Mouse (Mus musculus) megakaryocyte progenitor cell, adult 5-6 weeks (primary cell): ENCODE data around the gene Zfp219. TPM values are rescaled to one million over a fixed set of nuclear protein-coding genes. Genes with fewer than 3 reads are reported as not detected.
"Not testable (repeated sequence)": the region's sequence is repeated elsewhere in the genome, so short reads cannot be mapped to it uniquely, and the experiment has no call there.

ENCODE experiments used
- ATAC-seq: replicated peaks from 2 replicates; pipeline ENCODE4 v1.8.0; 2016; ENCODE audit warnings: mild to moderate bottlenecking, moderate TSS enrichment, inconsistent platforms; ENCODE audit not compliant: poor library complexity
- total RNA-seq, 2 experiments: library from RNA; stranded (forward) in 1 of 2; stranded (reverse) in 1 of 2; fragments of 157-497, 149-512 nt in 1 of 2; fragments of 200-1000 nt in 1 of 2; gene quantifications; 2 replicates each; pipeline versions ENCODE4 v1.2.3 to v1.2.4; 2015 to 2017

Gene Zfp219
- 6.5 and 8.5 TPM in 2 replicates for total RNA-seq (2015)
- 8.2 and 15.1 TPM in 2 replicates for total RNA-seq (2017)

DNA sequence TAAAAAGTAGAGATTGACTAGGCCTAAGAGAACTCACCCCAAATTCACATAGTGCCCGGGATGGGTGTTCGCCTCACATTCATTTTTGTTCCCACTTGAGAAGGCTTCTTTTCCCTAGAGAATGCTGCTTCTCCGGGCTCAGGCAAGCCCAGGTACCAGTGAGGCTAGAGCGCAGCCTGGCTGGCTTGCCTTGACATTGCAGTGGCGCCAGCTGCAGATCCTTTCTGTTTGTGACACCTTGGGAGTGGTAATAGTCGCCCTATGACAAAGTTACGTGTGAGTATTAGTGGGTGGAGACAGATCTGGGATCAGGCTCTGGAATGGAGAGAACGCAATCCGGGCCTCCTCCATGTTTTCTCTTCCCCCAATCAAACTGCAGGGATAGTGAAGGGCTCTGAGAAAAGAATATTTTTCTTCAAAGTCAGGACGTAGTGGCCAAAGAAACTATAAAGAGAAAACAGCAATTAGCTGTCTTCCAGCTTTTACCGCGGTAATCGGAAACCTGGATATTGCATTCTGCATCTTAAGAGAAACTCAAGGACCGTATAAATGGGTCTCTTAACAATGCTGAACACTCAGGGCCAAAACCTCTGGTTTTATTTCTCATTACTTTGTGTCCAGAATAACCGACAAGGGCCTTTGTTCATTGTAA is at the start of gene Zfp219:
Zfp219 (minus strand) TSS at position 248 of the 652 bp plus-strand sequence.
- ATAC-seq: peak; percentile 33

DNA sequence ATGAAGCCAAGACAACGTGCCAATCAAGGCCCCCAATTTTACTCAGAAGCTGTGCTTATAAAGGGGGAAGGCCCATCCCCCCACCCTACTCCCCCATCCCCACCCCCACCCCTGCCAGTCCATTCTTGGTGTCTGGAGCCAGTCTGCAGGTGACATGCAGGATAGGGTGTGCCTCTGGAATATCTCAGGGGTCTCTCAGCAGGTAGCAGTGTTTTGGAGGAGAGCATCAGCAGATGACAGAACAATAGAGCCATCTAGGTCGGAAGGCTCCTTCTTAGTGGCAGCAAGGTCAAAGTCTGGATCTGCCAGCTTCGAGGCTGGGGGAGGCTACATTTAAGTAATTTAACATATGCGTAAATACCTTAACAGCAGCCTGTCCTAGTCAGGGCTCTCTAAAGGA is 45.6 kb upstream of the Zfp219 start:
- no peak for ATAC-seq

DNA sequence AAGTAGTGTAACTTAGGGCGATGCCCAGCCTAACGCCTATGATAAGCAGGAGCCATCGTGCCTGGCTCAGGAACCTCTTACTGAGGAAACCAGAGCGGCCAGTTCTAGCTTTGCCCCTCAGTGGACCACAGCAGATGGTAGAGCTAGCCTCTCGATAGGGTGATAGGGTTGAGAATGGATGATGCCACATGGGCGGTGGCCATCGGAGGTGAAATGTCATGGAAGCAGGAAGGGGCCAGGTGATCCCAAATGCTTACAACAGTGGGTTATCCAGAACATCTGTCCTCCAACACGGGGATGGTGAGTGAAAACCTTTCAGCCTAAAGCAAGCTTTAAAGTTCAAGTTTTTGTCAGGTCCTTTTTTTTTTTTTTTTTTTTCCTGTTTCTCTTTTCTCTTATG is 41.3 kb upstream of the Zfp219 start:
- ATAC-seq: no peak

DNA sequence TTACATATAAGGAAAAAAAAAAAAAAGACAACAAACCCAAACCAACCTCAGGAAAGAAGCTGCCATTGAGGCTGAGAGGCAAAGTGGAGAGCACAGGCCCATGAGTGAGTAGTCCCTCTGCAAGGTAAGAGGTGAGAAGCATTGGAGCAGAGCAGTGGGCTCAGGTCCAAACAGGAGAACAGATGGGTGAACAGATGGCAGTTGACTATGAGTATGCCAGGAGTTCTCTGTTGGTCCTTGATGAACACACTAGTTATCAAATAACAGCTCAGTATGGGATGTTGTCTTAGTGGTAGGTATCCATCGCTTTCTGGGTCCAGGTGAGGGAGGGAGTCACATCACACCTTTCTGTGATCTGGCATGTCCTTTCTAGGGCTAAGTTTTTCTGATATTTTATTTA is 40.3 kb upstream of the Zfp219 start:
- ATAC-seq: no peak

DNA sequence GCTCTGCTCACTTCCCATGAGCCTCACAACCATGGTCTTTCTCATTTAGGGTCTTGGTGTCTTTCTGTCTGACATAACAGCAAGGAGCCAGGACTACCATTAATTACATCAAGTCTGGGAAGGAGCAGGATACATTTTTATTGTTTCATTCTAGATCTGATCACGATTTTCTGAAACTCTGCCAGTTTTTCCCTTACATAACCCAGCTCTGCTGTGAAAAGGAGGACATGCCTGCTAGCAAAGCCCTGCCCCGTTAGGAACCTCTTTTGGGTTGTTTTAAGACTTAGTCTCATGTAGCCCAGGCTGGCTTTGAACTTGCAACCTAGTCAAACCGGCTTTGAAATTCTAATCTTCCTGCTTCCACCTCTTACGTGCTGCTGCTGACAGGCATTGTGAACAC is 39.4 kb upstream of the Zfp219 start:
- ATAC-seq: no peak

DNA sequence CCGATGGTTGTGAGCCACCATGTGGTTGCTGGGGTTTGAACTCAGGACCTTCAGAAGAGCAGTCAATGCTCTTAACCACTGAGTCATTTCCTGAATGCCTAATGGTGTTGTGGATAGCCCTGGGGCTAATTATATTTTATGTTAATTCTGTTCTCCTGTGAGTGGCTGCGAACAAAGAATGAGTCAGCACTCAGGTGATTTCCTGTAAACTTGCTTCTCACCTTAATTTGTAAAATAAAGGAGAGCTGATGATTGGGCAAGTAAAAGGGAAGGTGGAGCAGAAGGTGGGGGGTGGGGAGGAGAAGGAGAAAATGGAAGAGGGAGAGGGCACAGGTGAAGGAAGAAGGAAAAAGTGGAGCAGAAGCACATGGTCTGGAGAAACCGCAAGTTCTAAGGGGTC is 32.2 kb upstream of the Zfp219 start:
- ATAC-seq: not testable (repeated sequence)

DNA sequence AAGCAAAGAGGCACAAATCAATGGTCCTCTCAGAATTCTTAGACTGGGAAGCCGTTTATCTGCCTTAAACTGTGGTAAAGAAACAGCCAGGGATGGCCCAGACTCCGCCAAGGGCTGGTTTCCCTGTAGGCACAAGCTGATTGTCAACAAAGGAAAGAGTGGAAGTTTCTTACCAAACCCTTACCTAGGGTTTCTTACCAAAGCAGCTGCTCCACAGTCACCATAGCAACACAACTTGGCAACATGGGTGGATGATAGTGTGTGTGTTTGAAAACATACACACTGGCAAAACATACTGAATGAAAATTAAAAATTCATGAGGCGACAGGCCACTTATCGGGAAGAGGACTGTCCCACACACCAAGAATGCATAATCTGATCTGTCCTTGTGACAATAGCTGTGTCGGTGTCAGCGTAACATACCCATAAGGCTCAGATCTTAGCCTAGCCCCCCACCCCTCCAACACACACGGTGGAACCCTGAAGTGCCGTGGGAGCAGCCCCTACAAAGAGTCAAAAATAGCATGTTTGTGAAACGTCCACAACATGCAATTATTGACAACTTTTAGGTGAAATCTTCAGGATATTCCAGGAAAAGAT is 25.5 kb upstream of the Zfp219 start:
- no peak for ATAC-seq

DNA sequence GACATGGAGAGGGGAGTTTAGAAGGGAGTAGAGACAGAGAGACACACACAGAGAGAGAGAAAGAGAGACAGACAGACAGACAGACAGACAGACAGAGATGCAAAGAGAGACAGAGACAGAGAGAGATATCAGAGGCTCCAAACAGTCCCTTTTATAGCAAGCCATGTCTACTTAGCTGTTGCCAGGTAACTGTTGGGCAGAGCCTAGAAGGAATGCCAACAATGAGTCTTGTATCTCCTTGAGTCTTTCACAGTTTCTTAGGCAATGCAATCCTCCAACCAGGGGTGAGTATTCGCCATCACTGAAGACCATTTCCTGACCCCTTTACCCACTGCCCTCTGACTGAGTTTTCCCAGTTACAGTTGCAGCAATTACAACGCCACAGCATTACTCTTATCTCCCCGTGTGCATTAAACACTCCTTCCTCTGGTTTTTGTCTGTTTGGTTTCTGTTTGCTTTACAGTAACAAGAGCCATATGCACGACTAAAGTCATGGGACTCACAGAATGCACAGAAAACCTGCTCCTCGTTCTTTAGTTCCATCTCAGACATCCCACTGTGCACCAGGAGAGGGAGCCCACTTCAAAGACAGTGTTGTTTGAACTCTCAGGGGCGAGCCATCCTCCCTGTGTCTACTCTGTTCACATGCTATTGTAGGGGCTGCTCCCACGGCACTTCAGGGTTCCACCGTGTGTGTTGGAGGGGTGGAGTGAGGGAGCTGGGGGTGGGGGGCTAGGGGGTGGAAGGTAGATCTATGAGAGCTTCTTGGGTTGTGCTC is 24.6 kb upstream of the Zfp219 start:
- peak; percentile 94 for ATAC-seq

DNA sequence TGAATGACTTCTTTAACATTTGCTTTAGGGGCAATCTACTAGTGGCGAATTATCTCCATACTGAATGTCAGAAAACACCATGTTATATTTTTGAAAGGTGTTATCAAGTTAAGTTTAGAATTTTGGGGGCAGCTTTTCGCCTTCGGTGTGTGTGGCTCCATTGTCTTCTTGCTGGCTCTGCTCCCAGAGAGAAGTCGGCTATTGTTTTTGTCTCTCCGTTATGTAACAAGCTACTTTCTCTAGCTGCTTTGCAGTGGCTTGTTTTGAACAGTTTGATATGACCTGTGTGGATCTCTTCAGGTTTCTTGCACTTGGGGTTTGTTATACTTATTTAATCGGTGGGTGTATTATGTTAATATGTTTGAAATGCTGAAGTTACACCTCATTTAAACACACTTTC is 22.9 kb upstream of the Zfp219 start:
- no peak for ATAC-seq

DNA sequence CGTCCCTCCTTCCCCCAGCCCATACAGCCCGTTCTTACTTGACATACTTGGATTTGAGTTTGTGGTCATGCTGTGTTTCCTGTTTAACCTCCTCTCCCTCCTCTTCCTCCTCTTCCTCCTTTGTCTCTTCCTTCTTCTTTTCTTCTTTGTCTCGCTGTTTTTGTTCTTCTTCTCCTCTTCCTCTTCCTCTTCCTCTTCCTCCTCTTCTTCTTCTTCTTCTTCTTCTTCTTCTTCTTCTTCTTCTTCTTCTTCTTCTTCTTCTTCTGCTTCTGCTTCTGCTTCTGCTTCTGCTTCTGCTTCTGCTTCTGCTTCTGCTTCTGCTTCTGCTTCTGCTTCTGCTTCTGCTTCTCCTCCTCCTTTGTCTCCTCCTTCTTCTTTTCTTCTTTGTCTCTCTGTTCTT is 21.8 kb upstream of the Zfp219 start, which contains the start of gene Olfr221:
Olfr221 (minus strand) TSS at position 101 of the 400 bp plus-strand sequence.
- ATAC-seq: not testable (repeated sequence)

DNA sequence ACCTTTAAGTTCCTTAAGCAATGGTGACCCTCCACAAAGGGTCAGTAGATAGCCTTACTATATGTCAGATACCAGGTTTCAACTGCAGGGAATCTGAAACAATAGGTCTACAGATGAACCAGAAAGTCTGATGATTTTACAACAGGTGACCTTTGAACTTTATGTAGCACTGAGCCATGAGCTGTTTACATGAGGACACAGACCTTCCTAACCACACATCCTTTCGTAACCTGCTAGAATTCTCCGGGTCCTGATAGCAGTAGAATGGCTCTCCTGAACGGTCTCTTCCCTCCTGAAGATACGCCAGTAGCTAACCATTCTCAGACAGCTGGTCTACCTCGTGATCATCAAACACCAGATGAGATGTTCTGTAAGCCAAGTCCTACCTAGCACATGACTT is 18.8 kb upstream of the Zfp219 start:
- ATAC-seq: no peak

DNA sequence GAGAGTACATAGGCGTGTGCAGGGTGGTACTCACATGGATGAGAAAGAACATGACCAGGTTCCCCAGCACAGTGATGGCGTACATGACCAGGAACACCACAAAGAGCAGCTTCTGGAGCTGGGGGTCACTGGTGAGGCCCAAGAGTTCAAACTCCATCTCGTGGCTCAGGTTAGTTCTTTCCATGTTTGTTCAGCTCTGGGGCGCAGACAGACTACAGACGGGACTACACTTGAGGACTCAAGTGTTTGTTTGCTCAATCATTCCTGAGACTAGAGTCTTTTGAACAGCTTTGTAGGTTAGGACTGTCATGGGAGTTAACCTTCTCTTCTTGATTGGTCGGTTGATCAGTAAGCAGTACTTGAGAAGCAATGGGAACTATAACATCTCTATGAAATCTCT is 15.4 kb upstream of the Zfp219 start:
- no peak for ATAC-seq

DNA sequence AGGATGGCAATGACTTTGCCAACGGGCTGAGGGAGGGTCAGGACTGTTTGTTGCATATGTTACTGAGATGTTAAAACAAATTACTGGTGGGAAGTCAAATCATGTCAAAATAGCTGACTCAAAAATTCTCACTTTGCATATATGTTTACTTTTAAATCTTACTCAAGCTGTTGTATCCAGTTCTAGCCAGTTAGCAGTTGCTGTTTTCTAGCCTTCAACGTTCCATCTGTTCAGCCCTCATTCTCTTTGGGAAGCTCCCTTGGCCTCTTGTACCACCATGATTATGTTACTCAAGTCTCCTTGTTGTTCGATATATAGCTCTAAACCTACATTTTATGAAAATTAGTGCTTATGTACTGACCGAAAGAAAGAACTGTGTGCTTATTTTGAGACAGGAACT is 5.8 kb upstream of the Zfp219 start:
- no peak for ATAC-seq

DNA sequence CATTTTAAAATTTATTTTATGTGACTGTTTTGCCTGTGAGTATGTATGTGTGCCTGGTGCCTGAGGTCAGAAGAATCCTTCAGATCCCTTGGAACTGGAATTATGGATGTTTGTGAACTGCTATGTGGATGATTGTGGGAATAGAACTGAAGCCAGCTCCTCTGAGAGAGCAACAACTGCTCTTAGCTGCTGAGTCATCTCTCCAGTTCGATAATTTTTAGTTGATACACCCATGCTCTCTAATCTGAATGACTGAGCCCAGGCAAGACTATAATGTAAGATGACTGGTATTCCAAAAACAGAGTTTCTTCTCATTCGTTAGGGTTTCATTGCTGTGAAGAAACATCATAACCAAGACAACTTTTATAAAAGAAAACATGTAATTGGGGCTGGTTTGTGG is 3.6 kb upstream of the Zfp219 start:
- ATAC-seq: no peak

DNA sequence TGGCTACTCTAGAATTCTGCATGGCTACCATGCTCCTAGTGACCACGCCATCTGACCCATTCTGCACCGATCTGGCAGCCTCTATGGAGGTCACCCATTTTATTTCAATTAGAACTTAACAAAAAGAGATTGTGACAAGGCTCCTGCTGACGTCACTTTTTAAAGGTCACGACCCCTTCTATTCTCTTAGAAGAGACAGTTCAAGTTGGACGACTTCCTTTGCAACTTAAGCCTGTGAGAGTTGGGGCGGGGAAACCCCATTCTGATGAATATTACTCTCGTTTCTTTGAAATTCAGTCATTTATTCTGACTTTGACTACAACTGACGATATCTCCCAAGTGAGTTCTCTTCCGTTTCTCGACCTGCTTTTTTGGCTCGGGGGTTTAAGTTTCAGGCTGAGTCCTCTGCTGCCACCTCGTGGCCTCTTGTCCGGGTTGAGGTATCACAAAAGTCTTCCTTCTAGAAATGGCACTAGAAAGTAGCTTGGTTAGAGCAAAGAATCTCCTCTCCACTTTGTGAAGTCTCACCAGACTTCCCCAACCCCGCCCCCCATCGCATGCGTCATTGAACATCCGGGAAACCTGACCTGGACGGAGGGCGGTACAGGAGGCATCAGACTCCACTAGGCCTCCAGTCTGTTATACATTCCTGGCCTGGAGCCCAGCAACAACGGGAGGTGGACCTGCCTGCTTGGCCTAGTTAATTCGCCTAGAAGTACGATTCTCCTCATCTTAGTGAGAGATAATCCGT is 2.4 kb upstream of the Zfp219 start:
- ATAC-seq: peak; percentile 58

DNA sequence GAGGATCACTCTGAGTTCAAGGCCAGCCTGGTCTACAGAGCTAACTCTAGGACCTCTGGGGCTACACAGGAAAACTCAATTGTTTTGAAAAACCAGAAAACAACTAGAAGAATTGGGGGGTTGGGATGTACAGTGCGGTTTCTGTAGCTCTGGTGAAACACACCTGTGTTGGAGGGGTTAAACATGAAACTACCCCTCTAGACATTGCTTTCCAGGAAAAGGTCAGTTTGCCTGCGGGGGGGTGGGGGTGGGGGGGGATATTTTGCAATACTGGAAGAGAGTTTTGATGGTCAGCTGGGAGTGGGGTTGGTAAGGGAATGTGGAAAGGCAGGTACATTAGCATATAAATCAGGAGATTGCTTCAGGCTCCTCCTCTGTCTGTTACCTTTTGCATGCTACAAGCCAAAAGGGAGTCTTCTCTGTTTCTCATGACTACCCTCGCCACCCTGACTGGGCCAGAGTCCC is 1.7 kb upstream of the Zfp219 start:
- ATAC-seq: no peak

DNA sequence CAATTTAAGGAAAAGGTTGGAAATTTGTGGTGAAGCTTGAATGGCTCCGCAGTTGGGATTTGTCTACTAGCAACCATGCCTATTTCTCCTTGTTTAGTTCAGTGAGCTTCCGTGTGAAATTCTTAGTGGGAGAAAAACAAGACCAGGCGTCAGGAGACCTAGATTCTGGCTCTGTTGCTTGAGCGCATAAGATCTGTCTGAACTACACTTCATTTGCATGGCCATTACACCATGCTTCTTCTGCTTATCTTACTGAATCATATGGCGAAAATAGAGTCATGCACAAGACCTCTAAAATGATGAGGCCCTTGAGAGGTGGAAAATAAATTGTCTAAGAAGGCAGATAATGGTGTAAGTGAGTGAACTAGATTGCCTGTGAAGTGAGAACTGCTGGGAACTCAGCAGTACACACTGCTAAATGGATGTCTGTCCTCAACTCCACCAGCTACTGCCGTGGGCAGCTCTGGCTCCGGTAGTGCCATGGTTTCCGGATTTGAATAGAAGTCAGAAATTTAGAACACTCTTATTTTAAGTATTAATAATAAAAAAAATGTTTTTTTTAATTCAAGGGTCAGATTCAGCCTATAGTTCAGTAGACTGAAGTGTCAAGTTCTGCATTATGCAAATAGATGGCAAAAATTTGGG is 1.2 kb upstream of the Zfp219 start:
- peak; percentile 11 for ATAC-seq

DNA sequence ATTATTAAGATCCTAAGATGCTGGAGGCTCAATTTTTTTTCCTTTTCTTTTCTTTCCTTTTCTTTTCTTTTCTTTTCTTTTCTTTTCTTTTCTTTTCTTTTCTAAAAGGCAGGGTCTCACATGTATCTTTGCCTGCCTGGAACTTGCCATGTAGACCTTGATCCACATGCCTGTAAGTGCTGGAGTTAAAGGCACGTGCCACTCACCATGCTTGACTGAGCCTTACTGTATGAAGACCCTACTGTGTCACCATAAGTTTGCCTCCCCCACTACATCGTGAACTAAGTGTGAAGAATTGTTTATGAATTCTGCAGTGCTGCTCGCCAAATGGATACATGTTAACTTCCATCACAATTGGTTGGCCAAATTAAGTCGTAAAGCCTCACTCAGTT is 601 bp upstream of the Zfp219 start:
- no peak for ATAC-seq

DNA sequence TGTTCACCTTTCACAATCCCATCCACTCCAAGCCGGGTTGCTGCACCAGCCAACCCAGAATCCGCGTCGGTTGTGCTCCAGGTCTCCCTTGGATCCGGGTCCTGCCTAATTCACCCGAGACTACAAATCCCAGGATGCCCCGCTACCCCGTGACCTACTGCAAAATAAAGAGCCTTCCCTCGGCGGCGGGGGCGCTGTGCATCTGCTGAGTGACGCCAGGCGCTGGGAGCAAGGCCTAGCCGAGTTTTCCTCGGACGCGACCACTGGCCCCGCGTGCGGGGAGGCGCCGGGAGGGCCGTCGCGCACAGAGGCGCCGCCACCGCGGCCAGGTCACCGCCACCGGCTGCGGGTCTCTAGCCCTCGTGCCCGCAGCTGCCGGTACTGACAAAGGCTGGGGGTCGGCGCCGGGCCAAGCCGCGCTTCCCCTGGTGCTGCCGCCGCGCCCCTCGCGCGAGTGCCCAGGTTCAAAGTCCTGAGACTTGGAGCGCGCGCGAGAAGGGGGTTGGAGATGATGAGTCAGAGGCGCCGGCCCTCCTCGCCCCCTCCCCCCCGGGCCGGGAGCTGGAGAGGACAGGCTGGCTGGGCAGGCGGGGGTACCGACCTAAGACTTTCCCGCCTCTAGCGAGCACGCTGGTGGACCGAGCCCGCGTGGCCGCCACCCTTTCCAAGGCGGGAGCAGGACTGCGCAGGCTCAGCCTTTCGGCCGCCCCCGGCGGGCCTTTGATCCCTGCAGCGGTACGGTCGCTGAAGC is 768 bp downstream of the Zfp219 start:
- peak; percentile 59 for ATAC-seq

DNA sequence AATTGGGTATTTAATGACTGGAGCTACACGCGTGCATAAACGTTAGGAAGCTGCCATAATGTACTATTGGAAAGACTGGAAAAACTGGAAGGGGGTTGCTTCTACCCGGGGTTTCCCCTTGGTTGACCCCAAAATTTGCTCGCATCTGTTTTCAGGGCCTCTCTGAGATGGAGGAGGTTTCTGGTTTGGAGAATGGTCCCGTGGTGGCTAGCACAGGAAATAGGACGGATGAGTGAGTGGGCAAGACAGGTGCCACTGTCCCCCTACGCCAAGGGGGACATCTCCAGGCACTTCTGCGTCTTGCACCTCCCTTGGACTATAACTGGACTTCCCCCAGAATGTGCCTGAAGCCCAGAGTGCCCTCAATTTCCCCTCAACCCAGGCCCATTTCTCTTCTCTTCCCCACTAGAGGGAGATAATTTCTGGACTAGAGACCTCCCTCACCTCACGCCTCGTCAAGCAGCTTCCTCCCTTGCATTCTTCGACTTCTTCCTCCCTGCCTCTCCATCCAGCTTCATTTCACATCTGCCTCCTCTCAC is 1.4 kb downstream of the Zfp219 start:
- peak; percentile 26 for ATAC-seq
